11 mouse cellular contexts compared by ENCODE assay signal in the genomic region with DNA sequence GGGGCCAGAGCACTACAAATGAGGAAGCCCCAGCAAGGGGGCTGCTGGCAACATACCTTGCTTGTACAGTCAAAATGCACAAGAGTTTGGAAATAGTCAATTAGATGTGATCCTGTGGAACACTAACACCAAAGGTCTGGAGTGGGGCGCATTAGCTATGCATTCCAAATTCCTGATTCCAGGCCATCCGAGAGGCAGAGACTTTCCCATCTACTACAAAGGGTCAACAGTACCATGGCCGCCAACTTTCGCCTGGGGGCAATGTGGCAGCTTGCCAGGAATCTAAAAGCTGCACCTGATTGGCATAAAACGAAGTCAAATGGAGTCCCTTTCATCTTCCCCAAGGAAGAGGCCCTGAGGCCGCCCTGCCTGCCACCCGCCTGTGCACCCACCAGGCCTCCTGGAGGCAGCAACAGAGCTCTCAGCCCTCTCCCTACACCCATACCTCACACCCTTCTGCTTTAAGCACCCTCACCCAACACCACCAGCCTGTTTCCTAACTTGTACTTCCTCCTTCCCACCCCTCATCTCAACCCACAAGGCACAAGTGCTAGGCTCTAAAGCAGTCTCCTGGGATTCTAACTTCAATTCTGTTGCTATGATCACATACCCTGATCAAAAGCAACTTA. TPM values are rescaled to one million over a fixed set of nuclear protein-coding genes. Genes with fewer than 3 reads are reported as not detected.
DNase-seq lines count a peak whose midpoint lies in the region; ATAC-seq and TF ChIP-seq lines count a peak whose summit lies in the region.
"Had no signal": no experiment of that assay in that cellular context is flagged by ENCODE, and none has a peak within 500 bp of the region (broad histone marks: within the 10 kb centered on the region; RNA-seq: fewer than 3 reads in every experiment).

No protein-coding gene starts in this region.

- CTCF ChIA-PET in Patski (lab: Charles Lee): no interaction called here

- no peaks in the 10 kb centered on the region for H3K9me3 ChIP-seq in forebrain, embryonic 16.5 days (ENCODE audit: control insufficient read depth, low read length)
- H3K9me3 ChIP-seq: heart, embryonic 12.5 days had no signal

- H3K27ac ChIP-seq in forebrain, embryonic 16.5 days (ENCODE audit: low read length): no peak overlapping the region

- H3K4me2 ChIP-seq in forebrain, embryonic 16.5 days (ENCODE audit: low read length): no peak overlapping the region
- H3K4me2 ChIP-seq: heart, embryonic 12.5 days had no signal

- POLR2A ChIA-PET in Patski (lab: Charles Lee): interaction anchor here (0.7 kb wide), 1 partner anchor 9 kb away, joined by 3 read pairs; no protein-coding TSS in a partner anchor

- no peaks in the 10 kb centered on the region for H3K27me3 ChIP-seq in Patski
- no peaks in the 10 kb centered on the region for H3K27me3 ChIP-seq in forebrain, embryonic 16.5 days (replicated peaks; ENCODE audit: control insufficient read depth, insufficient read depth, low read length)
- H3K27me3 ChIP-seq: heart, embryonic 12.5 days had no signal

- peaks cover 9% of the 10 kb centered on the region for H3K4me1 ChIP-seq in forebrain, embryonic 16.5 days (replicated peaks; ENCODE audit: control insufficient read depth, insufficient read depth, low read length)

- 25% methylated on average over 7 of the region's 7 CpGs for WGBS in forebrain, embryonic 16.5 days

- no peak for ATAC-seq in Patski
- ATAC-seq in forebrain, embryonic 16.5 days: peak; percentile 52; the same call in 1 of the 2 replicates

- no peak overlapping the region for H3K4me3 ChIP-seq in forebrain, embryonic 16.5 days (replicated peaks; ENCODE audit: low read length)
- H3K4me3 ChIP-seq: heart, embryonic 12.5 days had no signal

- in situ Hi-C loops in Patski (cut with MboI; ENCODE audit: low pct_unique_long_range_greater_than_20kb): no loop called here

- peak; percentile 24 to 49 for DNase-seq in cerebellum, postnatal 10 days
- DNase-seq in cerebellum, adult 9-10 months: no peak
- DNase-seq in Patski (ENCODE audit: low read depth, low spot score) (peak; percentile 7), adipocyte (ENCODE audit: low spot score) (no peak)
- peak; percentile 59 to 61 for DNase-seq in kidney, postnatal 25 days
- DNase-seq in heart, adult 9 months (ENCODE audit: low spot score in 2 of 2): no peak
- no peak for DNase-seq in thymus, adult 18-20 months
- DNase-seq: lung, postnatal 36 days; thymus, adult 2 months had no signal

- H3K36me3 ChIP-seq in forebrain, embryonic 16.5 days (ENCODE audit: control insufficient read depth, insufficient read depth): no peaks in the 10 kb centered on the region
- H3K36me3 ChIP-seq: heart, embryonic 12.5 days had no signal

- no peak overlapping the region for H3K9ac ChIP-seq in forebrain, embryonic 16.5 days (replicated peaks; ENCODE audit: low read depth, low read length)
- H3K9ac ChIP-seq: heart, embryonic 12.5 days had no signal

- no peak for TF ChIP-seq CTCF in Patski (IDR thresholded peaks at IDR 0.05)

RNA-seq across cellular contexts. Expression of gene Eefsec, which starts 30.1 kb away (rescaled TPM):
- 14.9 TPM for polyA plus RNA-seq in Patski (2021)
- polyA plus RNA-seq in forebrain, embryonic 16.5 days (2015; fragmentation: Nextera tagmentation; extraction: Ambion mirVana): 29.4 and 30.8 TPM in 2 replicates

RNA-seq across cellular contexts. Expression of gene Ruvbl1, which starts 49.0 kb away (rescaled TPM):
- polyA plus RNA-seq in Patski (2021): 76.2 TPM
- 133 and 146 TPM in 2 replicates for polyA plus RNA-seq in forebrain, embryonic 16.5 days (2015; fragmentation: Nextera tagmentation; extraction: Ambion mirVana)

Comparison
In these comparisons a context has a peak if more than half of its experiments do, and no peak if none do; other contexts are left out.
1. DNase-seq: peak in cerebellum, postnatal 10 days (2 of 2), Patski (single experiment) and kidney, postnatal 25 days (2 of 2); none in cerebellum, adult 9-10 months (single experiment), heart, adult 9 months (0 of 2), adipocyte (single experiment) and thymus, adult 18-20 months (0 of 2).